Mouse (Mus musculus): ENCODE data around the gene Rere.
A peak's percentile ranks its signal among the peaks of the same experiment; 100 is the strongest.
"Not testable (repeated sequence)": the region's sequence is repeated elsewhere in the genome, so short reads cannot be mapped to it uniquely, and the experiment has no call there.

Gene Rere

DNA sequence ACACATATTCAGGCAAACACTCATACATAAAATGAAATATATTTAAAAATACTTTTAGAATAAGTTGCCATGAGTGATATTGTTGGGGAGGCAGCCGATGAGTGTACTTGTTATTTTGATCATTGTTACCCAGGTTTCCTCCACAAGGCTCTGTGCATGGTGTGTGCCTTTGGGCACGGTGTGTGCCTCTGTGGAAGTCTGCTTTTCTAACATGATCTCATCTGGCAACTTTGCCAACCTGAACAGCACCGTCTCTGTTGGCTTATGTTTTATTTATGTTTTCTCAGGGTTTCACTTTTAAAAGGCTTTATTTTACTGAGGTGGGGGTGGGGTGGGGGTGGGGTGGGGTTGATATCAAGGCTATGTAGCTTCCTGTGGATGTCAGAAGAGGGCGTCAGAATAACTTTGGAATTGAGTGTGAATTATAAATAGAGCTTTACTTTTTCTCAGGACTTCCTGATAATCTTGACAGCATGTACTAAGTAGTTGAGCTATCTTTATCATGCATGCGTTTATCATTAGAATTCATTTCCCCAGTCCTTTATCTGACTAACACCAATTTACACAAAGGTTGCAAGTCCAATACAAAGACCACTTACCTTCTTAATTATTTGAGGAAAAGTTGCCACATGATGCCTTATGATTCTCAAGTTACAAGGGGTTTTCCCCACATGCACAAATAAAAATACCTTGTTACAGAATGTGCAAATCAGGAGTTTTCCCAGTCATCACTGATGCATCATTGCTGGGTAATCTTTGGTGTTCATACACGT is 177.8 kb downstream of the Rere start:
- no peak for DNase-seq (ENCODE audit: inconsistent age in 2 of 2, low spot score in 1 of 2)

GRCm38 (mm10) chr4:150460451-150460850 is 179.0 kb downstream of the Rere start:
- no peak for DNase-seq (ENCODE audit: inconsistent age in 2 of 2, low spot score in 1 of 2)

DNA sequence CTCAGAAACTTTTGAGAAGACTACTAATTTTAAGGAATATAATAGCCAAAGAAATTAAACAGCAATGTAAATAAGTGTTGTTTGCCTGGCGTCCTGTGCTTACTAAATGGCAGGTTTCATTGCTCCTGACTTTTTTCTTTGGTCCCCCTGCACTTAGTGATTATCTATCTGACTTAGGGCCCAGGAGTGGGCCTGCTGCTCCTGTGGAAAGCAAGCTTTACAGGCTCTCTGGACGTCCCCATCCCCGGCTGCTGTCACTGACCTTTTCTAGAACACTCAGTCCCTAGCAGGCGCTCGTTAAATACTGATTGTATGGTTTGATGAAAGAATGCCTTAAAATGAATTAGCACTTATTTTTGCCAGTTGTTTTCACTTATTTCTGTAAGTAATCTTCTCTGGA is 179.6 kb downstream of the Rere start:
- no peak for DNase-seq (ENCODE audit: inconsistent age in 2 of 2, low spot score in 1 of 2)

DNA sequence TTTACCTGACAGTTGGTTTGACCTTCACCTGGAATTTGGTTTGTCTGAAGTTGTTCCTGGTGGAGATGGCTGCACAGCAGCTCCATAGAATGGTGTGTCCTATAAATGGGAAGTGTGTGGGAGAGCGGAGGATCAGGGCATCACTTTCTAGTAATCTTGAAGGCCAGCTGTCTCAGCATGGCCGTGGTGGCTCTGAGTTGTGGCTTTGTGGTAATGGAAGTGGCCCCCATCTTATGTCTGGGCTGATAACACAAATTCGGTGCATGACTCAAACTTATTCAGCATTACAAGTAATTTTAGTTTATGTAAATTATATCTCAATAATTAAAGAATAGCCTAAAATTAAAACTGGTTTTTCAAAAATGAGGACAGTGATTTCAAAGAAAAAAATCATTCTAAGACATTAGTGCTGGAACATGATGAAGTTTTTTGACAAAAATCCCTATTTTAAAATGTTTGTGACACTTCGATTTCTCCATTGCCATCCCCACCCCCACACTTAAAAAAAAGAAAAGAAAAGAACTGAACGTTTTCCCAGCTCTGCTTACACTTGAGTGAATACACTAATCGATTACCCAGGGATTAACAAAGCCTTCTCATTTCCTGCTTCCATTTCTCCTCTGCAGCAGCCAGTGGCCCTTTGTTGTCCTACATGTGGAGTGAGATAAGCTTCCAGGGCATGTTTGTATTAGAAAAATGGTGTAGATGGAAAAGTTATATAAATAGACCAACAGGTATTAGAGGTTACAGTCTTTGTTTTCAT is 180.2 kb downstream of the Rere start:
- no peak for DNase-seq (ENCODE audit: inconsistent age in 2 of 2, low spot score in 1 of 2)

- DNase-seq (ENCODE audit: inconsistent age in 2 of 2, low spot score in 1 of 2), result peak; percentile 71 to 85
These were observed 180.9 kb downstream of the Rere start for GRCm38 (mm10) chr4:150462367-150462766.

DNA sequence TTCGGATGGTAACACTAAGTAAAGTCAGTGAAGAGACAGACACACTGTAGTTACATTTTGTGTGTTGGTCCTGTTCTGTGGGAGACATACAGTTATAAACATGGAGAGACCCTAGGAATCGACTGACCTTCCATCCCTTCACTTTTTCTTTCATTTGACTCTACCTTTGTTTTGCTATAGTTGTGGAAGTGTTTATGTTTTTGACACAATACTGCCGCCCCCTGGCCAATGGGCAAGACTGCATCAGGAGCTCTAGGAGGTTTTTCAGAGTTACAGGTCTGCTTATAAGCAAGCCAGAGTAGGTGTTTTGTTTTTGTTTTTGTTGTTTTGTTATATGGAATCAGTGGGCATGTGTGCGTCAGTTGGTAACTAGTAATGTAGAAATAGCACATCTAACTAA is 184.3 kb downstream of the Rere start:
- peak; percentile 60 to 86 for DNase-seq (ENCODE audit: inconsistent age in 2 of 2, low spot score in 1 of 2)

DNA sequence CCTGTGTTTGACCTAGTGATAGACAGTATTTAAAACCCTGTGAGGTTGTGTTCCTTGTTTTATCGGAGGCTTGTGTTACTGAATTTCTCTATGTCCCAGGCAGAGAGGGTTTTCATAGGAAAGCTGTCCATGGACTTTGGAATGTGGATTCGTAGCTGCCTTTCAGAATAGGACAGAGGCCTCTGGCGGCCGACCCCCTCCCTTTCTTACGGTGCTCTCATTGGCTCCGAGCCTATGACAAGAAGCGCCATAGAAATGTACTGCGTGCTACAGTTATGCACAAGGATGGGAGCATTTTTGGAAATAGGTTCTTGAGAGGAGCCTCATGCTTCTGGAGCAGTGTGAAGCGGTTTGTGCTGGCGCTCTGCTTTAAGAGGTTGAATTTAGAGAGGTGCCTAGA is 187.8 kb downstream of the Rere start:
- DNase-seq (ENCODE audit: inconsistent age in 2 of 2, low spot score in 1 of 2), result no peak

- DNase-seq (ENCODE audit: inconsistent age in 2 of 2, low spot score in 1 of 2), result no peak
These were observed 189.4 kb downstream of the Rere start for GRCm38 (mm10) chr4:150470674-150471328.

DNA sequence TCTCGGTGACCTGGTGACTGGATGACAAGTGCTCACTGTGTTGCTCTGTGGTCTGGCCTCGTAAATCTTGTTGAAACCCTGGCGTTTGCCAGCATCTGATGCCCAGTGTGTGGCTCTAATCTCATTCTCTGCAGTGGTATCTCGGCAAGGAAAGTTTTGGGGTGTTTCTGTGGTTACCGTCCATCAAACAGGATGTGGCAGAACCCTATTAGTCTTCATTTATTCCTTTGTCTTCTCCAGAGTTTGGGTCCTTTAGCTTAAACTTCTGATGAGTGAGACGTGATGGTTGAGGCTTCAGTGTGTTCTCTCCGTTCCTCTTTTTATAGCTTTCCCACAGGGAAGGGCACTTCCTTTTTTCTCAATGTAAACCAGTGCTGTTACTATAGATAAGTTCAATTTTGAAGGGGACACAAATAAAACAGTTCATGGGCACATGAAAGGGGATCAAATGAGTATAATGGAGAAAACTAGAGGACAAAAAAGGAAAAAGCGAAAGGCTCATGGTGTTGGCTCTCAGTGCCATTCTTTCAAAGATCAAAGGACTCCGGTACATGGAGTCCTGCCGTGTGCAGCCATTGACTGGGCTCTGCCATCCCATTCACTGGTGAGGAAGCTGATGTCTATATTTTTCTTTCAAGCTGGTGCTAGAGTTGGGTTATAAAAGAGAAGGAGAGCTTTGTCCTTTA is 191.4 kb downstream of the Rere start:
- peak; percentile 49 to 74 for DNase-seq (ENCODE audit: inconsistent age in 2 of 2, low spot score in 1 of 2)

DNA sequence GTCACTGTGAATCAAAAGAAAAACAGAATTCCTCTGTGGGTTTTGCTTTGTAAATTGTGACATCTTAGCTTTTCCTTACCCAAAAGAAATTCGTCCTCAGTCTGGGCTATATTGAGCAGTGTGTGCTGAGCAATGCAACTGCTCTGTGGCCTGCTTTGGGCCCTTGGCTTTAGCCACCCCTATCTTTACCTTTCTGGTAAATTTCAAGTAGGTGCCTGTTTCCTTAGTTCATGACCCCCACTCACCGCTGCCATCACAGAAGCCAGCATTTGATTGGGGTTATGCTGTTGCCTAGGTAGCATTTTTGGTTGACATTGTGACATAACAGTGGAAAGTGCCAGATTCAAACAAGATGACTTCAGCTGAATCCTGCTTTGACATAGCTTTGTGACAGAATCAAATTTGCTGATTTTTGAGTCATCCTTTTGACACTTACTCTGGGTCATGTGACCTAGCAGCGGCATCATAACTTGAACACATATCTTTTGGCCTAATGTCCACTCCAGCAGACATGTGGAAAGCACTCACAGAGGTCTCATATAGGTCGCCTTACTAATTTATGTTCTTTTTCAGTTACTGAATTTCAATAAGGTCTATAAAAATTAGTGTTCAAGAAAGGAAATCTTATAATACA is 192.1 kb downstream of the Rere start:
- no peak for DNase-seq (ENCODE audit: inconsistent age in 2 of 2, low spot score in 1 of 2)

DNA sequence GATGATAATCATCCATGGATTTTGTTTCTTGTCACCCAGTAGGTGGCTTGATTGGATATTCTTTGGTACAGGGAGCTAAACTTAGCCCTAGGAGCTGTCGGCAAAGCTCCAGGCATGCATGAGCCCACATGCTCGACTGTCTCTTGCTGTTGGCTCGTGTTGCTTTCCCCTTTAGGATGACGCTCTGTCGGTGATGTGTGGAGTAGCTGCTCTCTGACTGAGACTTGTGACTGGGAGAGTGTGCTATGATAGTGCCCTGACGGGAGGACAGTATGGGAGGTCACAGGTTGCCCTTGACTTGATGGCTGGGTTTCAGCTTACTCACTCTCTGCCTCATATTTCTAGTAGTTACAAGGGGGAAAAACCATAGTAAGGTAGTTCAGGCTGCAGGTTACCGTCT is 192.6 kb downstream of the Rere start:
- peak; percentile 43 to 81 for DNase-seq (ENCODE audit: inconsistent age in 2 of 2, low spot score in 1 of 2)

GRCm38 (mm10) chr4:150476258-150476657 is 194.8 kb downstream of the Rere start:
- no peak for DNase-seq (ENCODE audit: inconsistent age in 2 of 2, low spot score in 1 of 2)

DNA sequence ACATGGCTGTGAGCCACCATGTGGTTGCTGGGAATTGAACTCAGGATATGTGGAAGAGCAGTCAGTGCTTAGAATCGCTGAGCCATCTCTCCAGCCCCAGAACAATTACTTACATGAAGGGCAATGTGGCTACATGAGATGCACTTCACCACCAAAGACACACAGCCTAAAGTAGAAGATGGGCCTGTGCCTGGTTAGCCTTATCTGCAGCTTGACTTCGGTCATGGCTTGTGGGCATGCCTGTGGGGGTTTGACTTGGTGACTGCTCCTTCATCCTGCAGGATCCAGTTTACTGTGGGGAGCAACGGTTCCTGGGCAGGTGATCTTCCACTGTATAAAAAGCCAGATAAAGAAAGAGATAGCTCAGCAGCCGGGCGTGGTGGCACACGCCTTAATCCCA is 196.6 kb downstream of the Rere start:
- no peak for DNase-seq (ENCODE audit: inconsistent age in 2 of 2, low spot score in 1 of 2)

DNA sequence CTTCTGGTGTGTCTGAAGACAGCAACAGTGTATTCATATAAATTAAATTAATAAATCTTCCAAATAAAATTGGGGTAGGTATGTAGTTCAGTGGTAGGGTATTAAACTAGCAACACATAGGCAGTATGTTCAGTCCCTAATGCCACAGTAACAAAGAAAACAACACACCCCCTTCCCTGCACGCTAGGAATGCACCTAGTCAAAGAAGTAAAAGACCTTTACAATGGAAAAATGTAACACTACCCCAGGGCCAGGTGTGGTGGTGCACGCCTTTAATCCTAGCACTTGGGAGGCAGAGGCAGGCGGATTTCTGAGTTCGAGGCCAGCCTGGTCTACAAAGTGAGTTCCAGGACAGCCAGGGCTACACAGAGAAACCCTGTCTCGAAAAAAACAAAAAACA is 201.6 kb downstream of the Rere start:
- not testable (repeated sequence) for DNase-seq (ENCODE audit: inconsistent age in 2 of 2, low spot score in 1 of 2)

GRCm38 (mm10) chr4:150486097-150486496 is 204.7 kb downstream of the Rere start:
- no peak for DNase-seq (ENCODE audit: inconsistent age in 2 of 2, low spot score in 1 of 2)

DNA sequence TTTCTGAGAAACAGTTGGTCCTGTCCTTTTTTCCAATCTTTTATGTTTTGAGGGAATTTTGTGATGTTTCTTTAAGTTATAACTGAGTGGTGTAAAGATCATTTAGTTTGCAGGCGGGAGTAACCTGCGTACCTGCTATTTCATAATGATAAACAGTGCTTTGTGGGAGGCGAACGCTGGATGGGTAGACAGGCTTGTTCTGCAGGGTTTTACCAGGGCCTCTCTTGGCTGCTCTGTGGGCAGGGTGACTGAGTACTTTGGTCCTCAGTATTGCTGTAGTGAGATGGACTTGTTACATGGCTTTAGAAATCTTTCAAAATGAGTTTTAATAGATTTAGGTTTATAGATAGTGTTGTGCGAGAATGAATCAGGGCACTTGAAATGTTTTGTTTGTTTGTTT is 205.7 kb downstream of the Rere start:
- DNase-seq (ENCODE audit: inconsistent age in 2 of 2, low spot score in 1 of 2), result no peak

GRCm38 (mm10) chr4:150488096-150488748 is 206.8 kb downstream of the Rere start:
- peak; percentile 86 to 93 for DNase-seq (ENCODE audit: inconsistent age in 2 of 2, low spot score in 1 of 2)

GRCm38 (mm10) chr4:150488767-150489166 is 207.3 kb downstream of the Rere start:
- DNase-seq (ENCODE audit: inconsistent age in 2 of 2, low spot score in 1 of 2), result peak in 1 of 2 experiments; percentile 68

DNA sequence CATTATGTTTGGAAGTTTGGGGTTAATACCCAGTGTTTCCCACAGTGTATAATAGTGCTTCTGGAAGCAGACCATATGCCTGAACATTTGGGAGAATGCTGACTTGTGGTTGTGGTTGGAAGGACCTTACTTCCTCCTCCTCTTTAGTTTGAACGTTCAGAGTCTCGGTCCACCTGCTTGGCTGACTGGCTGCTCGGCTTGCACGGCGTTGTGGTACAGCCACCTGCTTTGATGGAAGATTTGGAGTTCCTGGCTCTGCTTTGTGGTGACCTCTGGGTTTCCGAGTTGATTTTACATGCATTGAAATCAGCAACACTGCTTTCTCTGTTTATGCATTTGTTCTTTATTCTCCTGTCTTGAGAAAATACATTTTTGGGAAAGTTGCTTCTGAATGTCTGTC is 208.6 kb downstream of the Rere start:
- DNase-seq (ENCODE audit: inconsistent age in 2 of 2, low spot score in 1 of 2), result no peak

GRCm38 (mm10) chr4:150491710-150492109 is 210.3 kb downstream of the Rere start:
- DNase-seq (ENCODE audit: inconsistent age in 2 of 2, low spot score in 1 of 2), result no peak

All from adrenal gland, adult (tissue).